Mouse (Mus musculus) stomach, postnatal 0 days (tissue): Measurements from ENCODE around the gene Frat2. TPM values are rescaled to one million over a fixed set of nuclear protein-coding genes. Genes with fewer than 3 reads are reported as not detected.
"Not testable (repeated sequence)": the region's sequence is repeated elsewhere in the genome, so short reads cannot be mapped to it uniquely, and the experiment has no call there.

Experiments
- ATAC-seq: fragments of 200-750 bp; cut with Nextera tagmentation; 2 replicates; pipeline ENCODE4 v1.8.0; 2017; ENCODE audit not compliant: low FRiP score, low TSS enrichment
- DNase-seq: peaks from one replicate; pipeline ENCODE4 v3.0.0-alpha.2; 2016; ENCODE audit warnings: low spot score
- H3K27ac ChIP-seq: fragments of 300-500 bp; sonication (generic); replicated peaks from 2 replicates; pipeline ENCODE4 v1.5.1; 2014; ENCODE audit warnings: mild to moderate bottlenecking, control low read depth
- H3K27me3 ChIP-seq: fragments of 300-500 bp; sonication (generic); 2 replicates; pipeline ENCODE4 v1.6.1; 2014; ENCODE audit warnings: low read length; ENCODE audit not compliant: control insufficient read depth, insufficient read depth
- H3K36me3 ChIP-seq: fragments of 300-500 bp; sonication (generic); 2 replicates; pipeline ENCODE4 v1.6.1; 2014; ENCODE audit warnings: low read length, mixed read lengths; ENCODE audit not compliant: control insufficient read depth, insufficient read depth
- H3K4me1 ChIP-seq: fragments of 300-500 bp; sonication (generic); replicated peaks from 2 replicates; pipeline ENCODE4 v1.6.1; 2014; ENCODE audit warnings: antibody characterized with exemption; ENCODE audit not compliant: control insufficient read depth, insufficient read depth
- H3K4me2 ChIP-seq: fragments of 300-500 bp; sonication (generic); replicated peaks from 2 replicates; pipeline ENCODE4 v1.6.1; 2014; ENCODE audit warnings: low read depth, mild to moderate bottlenecking, control low read depth, moderate library complexity
- H3K4me3 ChIP-seq: fragments of 300-500 bp; sonication (generic); 2 replicates; pipeline ENCODE4 v1.5.1; 2014; ENCODE audit warnings: low read depth, low read length, control low read depth
- H3K9ac ChIP-seq: fragments of 300-500 bp; sonication (generic); 2 replicates; pipeline ENCODE4 v1.6.1; 2014; ENCODE audit warnings: mild to moderate bottlenecking, low read length, control low read depth, mixed read lengths
- H3K9me3 ChIP-seq: fragments of 300-500 bp; sonication (generic); 2 replicates; pipeline ENCODE4 v1.6.1; 2016; ENCODE audit warnings: low read length; ENCODE audit not compliant: control insufficient read depth
- CTCF ChIP-seq: IDR thresholded peaks from 2 replicates; pipeline ENCODE4 v1.5.1; 2016; ENCODE audit warnings: antibody characterized with exemption, low read depth, mild to moderate bottlenecking, moderate library complexity
- EP300 ChIP-seq: optimal IDR thresholded peaks from 2 replicates; pipeline ENCODE3; 2016; ENCODE audit warnings: antibody characterized with exemption
- WGBS: fragments of 180-500 bp; shearing (Covaris S2); extraction: QIAGEN DNeasy Blood & Tissue Kit; methylation state at CpG from one replicate; pipeline ENCODE4 v1.1.7; 2014; 5-methylcytosine and 5-hydroxymethylcytosine counted together
- polyA plus RNA-seq: library from polyadenylated mRNA; unstranded; fragments of >200 nt; fragmentation: Nextera tagmentation; extraction: Ambion mirVana; gene quantifications from 2 replicates; pipeline ENCODE4 v1.2.1, GENCODE M21; 2015

Gene Frat2
- polyA plus RNA-seq, 1 experiment from 2014 or later, result 3.5 TPM

GRCm38 (mm10) chr19:41850021-41850718, 2.2 kb upstream of the Frat2 start:
- Histone ChIP-seq H3K27ac (no peak overlapping the region; the same call in 1 of the 2 replicates), H3K9ac (no peak overlapping the region), H3K4me1 (no peaks in the 10 kb centered on the region), H3K27me3 (no peaks in the 10 kb centered on the region), H3K36me3 (no peaks in the 10 kb centered on the region), H3K4me2 (no peak overlapping the region), H3K9me3 (no peaks in the 10 kb centered on the region), H3K4me3 (no peak overlapping the region)
- TF ChIP-seq EP300 (no peak), CTCF (no peak)
- ATAC-seq (no peak), DNase-seq (no peak)
- WGBS, result 41% methylated on average over 6 of the region's 6 CpGs

GRCm38 (mm10) chr19:41847614-41847991, 329 bp downstream of the Frat2 start:
- ATAC-seq, result peak; percentile 44
- Histone ChIP-seq H3K9ac (peak overlapping the region; percentile 77), H3K4me2 (peak overlapping the region; percentile 96), H3K27ac (peak overlapping the region; percentile 94), H3K4me3 (peak overlapping the region; percentile 72)
- H3K27me3 ChIP-seq, DNase-seq, H3K4me1 ChIP-seq, H3K36me3 ChIP-seq, H3K9me3 ChIP-seq: not testable (repeated sequence)
- WGBS, result 0% methylated on average over 16 of the region's 53 CpGs

GRCm38 (mm10) chr19:41847091-41847581, 796 bp downstream of the Frat2 start:
- H3K4me2 ChIP-seq, result peak overlapping the region; percentile 96
- TF ChIP-seq EP300 (no peak), CTCF (no peak)
- peak overlapping the region; percentile 77 for H3K9ac ChIP-seq
- peak overlapping the region; percentile 94 for H3K27ac ChIP-seq
- no peaks in the 10 kb centered on the region for H3K9me3 ChIP-seq
- peak overlapping the region; percentile 72 for H3K4me3 ChIP-seq
- ATAC-seq (peak; percentile 16), DNase-seq (peak; percentile 57)
- no peaks in the 10 kb centered on the region for H3K36me3 ChIP-seq
- H3K27me3 ChIP-seq, result no peaks in the 10 kb centered on the region
- 0% methylated on average over 57 of the region's 64 CpGs for WGBS
- H3K4me1 ChIP-seq, result no peaks in the 10 kb centered on the region

GRCm38 (mm10) chr19:41846366-41847090, 1.4 kb downstream of the Frat2 start:
- peak; percentile 36 for TF ChIP-seq CTCF
- TF ChIP-seq EP300, result no peak
- H3K9me3 ChIP-seq, result no peaks in the 10 kb centered on the region
- no peaks in the 10 kb centered on the region for H3K27me3 ChIP-seq
- H3K36me3 ChIP-seq, result no peaks in the 10 kb centered on the region
- H3K27ac ChIP-seq, result peak overlapping the region; percentile 94
- no peaks in the 10 kb centered on the region for H3K4me1 ChIP-seq
- H3K4me3 ChIP-seq, result peak overlapping the region; percentile 72
- peak overlapping the region; percentile 96 for H3K4me2 ChIP-seq
- DNase-seq, result peak; percentile 20
- ATAC-seq, result no peak
- 15% methylated on average over 21 of the region's 21 CpGs for WGBS
- H3K9ac ChIP-seq, result peak overlapping the region; percentile 77

GRCm38 (mm10) chr19:41844345-41844744, 3.6 kb downstream of the Frat2 start:
- no peak overlapping the region for H3K4me2 ChIP-seq
- no peak overlapping the region for H3K9ac ChIP-seq
- H3K9me3 ChIP-seq, result no peaks in the 10 kb centered on the region
- H3K4me3 ChIP-seq, result no peak overlapping the region
- WGBS, result 85% methylated on average over 6 of the region's 6 CpGs
- TF ChIP-seq EP300 (no peak), CTCF (peak; percentile 49)
- H3K27ac ChIP-seq, result no peak overlapping the region
- no peaks in the 10 kb centered on the region for H3K4me1 ChIP-seq
- no peaks in the 10 kb centered on the region for H3K27me3 ChIP-seq
- no peaks in the 10 kb centered on the region for H3K36me3 ChIP-seq
- DNase-seq (no peak), ATAC-seq (no peak)

- Histone ChIP-seq H3K4me2 (no peak overlapping the region), H3K4me1 (no peaks in the 10 kb centered on the region), H3K9me3 (no peaks in the 10 kb centered on the region), H3K4me3 (no peak overlapping the region), H3K9ac (no peak overlapping the region), H3K27me3 (no peaks in the 10 kb centered on the region), H3K36me3 (no peaks in the 10 kb centered on the region), H3K27ac (no peak overlapping the region)
- ATAC-seq (no peak), DNase-seq (no peak)
- no peak for TF ChIP-seq CTCF
- TF ChIP-seq EP300, result no peak
- 78% methylated on average over 4 of the region's 4 CpGs for WGBS
Measured at GRCm38 (mm10) chr19:41842706-41843105, 5.2 kb downstream of the Frat2 start.
